Mouse (Mus musculus): ENCODE measurements around the gene Tbck. TPM values are rescaled to one million over a fixed set of nuclear protein-coding genes. Genes with fewer than 3 reads are reported as not detected.

The Tbck gene
- polyA plus RNA-seq (2015; fragmentation: Nextera tagmentation; extraction: Ambion mirVana) = 13.1 and 14.5 TPM in 2 replicates

- Histone ChIP-seq H3K27me3 (ENCODE audit: control insufficient read depth, insufficient read depth, low read length) (no peaks in the 10 kb centered on the region), H3K9me3 (replicated peaks; ENCODE audit: control insufficient read depth, low read length) (no peaks in the 10 kb centered on the region), H3K27ac (ENCODE audit: low read length) (peak within 1 kb of the TSS; percentile 90), H3K4me1 (ENCODE audit: control insufficient read depth, insufficient read depth, low read length) (peaks cover 13% of the 10 kb centered on the region), H3K36me3 (ENCODE audit: control insufficient read depth, insufficient read depth) (peaks cover 5% of the 10 kb centered on the region), H3K4me3 (ENCODE audit: low read length) (peak within 1 kb of the TSS; percentile 82), H3K9ac (ENCODE audit: low read length) (peak within 1 kb of the TSS; percentile 95), H3K4me2 (ENCODE audit: low read depth, low read length) (peak within 1 kb of the TSS; percentile 88)
- ATAC-seq (replicated peaks; ENCODE audit: extremely low read depth, insufficient read depth, low FRiP score) = peak; percentile 98
- under 1% methylated on average over 41 of the region's 42 CpGs for WGBS
Measured at GRCm38 (mm10) chr3:132683447-132684230, at the start of gene Tbck. Gene Tbck, plus strand, starts transcription at chr3:132684144.

GRCm38 (mm10) chr3:132637080-132637479 is 46.9 kb upstream of the Tbck start:
- no peak for ATAC-seq (replicated peaks; ENCODE audit: extremely low read depth, insufficient read depth, low FRiP score)
- H3K27me3 ChIP-seq (ENCODE audit: control insufficient read depth, insufficient read depth, low read length) = no peaks in the 10 kb centered on the region
- H3K9me3 ChIP-seq (replicated peaks; ENCODE audit: control insufficient read depth, low read length) = no peaks in the 10 kb centered on the region
- no peak overlapping the region for H3K27ac ChIP-seq (ENCODE audit: low read length)
- no peak overlapping the region for H3K4me3 ChIP-seq (ENCODE audit: low read length)
- 70% methylated on average over 3 of the region's 3 CpGs for WGBS
- no peaks in the 10 kb centered on the region for H3K36me3 ChIP-seq (ENCODE audit: control insufficient read depth, insufficient read depth)
- H3K4me1 ChIP-seq (ENCODE audit: control insufficient read depth, insufficient read depth, low read length) = no peaks in the 10 kb centered on the region
- no peak overlapping the region for H3K9ac ChIP-seq (ENCODE audit: low read length)
- H3K4me2 ChIP-seq (ENCODE audit: low read depth, low read length) = no peak overlapping the region

GRCm38 (mm10) chr3:132644071-132644470 is 39.9 kb upstream of the Tbck start:
- no peaks in the 10 kb centered on the region for H3K9me3 ChIP-seq (replicated peaks; ENCODE audit: control insufficient read depth, low read length)
- H3K4me1 ChIP-seq (ENCODE audit: control insufficient read depth, insufficient read depth, low read length) = no peaks in the 10 kb centered on the region
- H3K36me3 ChIP-seq (ENCODE audit: control insufficient read depth, insufficient read depth) = no peaks in the 10 kb centered on the region
- H3K27ac ChIP-seq (ENCODE audit: low read length) = no peak overlapping the region
- no peak overlapping the region for H3K4me3 ChIP-seq (ENCODE audit: low read length)
- no peaks in the 10 kb centered on the region for H3K27me3 ChIP-seq (ENCODE audit: control insufficient read depth, insufficient read depth, low read length)
- H3K9ac ChIP-seq (ENCODE audit: low read length) = no peak overlapping the region
- 68% methylated on average over 4 of the region's 4 CpGs for WGBS
- ATAC-seq (replicated peaks; ENCODE audit: extremely low read depth, insufficient read depth, low FRiP score) = no peak
- H3K4me2 ChIP-seq (ENCODE audit: low read depth, low read length) = no peak overlapping the region

GRCm38 (mm10) chr3:132646814-132647213 is 37.1 kb upstream of the Tbck start:
- Histone ChIP-seq H3K4me1 (ENCODE audit: control insufficient read depth, insufficient read depth, low read length) (no peaks in the 10 kb centered on the region), H3K4me3 (ENCODE audit: low read length) (no peak overlapping the region), H3K27ac (ENCODE audit: low read length) (no peak overlapping the region), H3K36me3 (ENCODE audit: control insufficient read depth, insufficient read depth) (no peaks in the 10 kb centered on the region), H3K9me3 (replicated peaks; ENCODE audit: control insufficient read depth, low read length) (no peaks in the 10 kb centered on the region), H3K4me2 (ENCODE audit: low read depth, low read length) (no peak overlapping the region), H3K9ac (ENCODE audit: low read length) (no peak overlapping the region), H3K27me3 (ENCODE audit: control insufficient read depth, insufficient read depth, low read length) (no peaks in the 10 kb centered on the region)
- 31% methylated on average over 1 of the region's 1 CpGs for WGBS
- no peak for ATAC-seq (replicated peaks; ENCODE audit: extremely low read depth, insufficient read depth, low FRiP score)

GRCm38 (mm10) chr3:132649368-132649767 is 34.6 kb upstream of the Tbck start:
- Histone ChIP-seq H3K4me3 (ENCODE audit: low read length) (no peak overlapping the region), H3K9ac (ENCODE audit: low read length) (no peak overlapping the region), H3K36me3 (ENCODE audit: control insufficient read depth, insufficient read depth) (no peaks in the 10 kb centered on the region), H3K27ac (ENCODE audit: low read length) (no peak overlapping the region), H3K27me3 (ENCODE audit: control insufficient read depth, insufficient read depth, low read length) (no peaks in the 10 kb centered on the region), H3K4me1 (ENCODE audit: control insufficient read depth, insufficient read depth, low read length) (no peaks in the 10 kb centered on the region), H3K4me2 (ENCODE audit: low read depth, low read length) (no peak overlapping the region), H3K9me3 (replicated peaks; ENCODE audit: control insufficient read depth, low read length) (no peaks in the 10 kb centered on the region)
- no peak for ATAC-seq (replicated peaks; ENCODE audit: extremely low read depth, insufficient read depth, low FRiP score)
- WGBS = 76% methylated on average over 7 of the region's 7 CpGs

GRCm38 (mm10) chr3:132650191-132650590 is 33.8 kb upstream of the Tbck start:
- Histone ChIP-seq H3K27me3 (ENCODE audit: control insufficient read depth, insufficient read depth, low read length) (no peaks in the 10 kb centered on the region), H3K4me3 (ENCODE audit: low read length) (no peak overlapping the region), H3K27ac (ENCODE audit: low read length) (no peak overlapping the region), H3K9me3 (replicated peaks; ENCODE audit: control insufficient read depth, low read length) (no peaks in the 10 kb centered on the region), H3K9ac (ENCODE audit: low read length) (no peak overlapping the region), H3K36me3 (ENCODE audit: control insufficient read depth, insufficient read depth) (no peaks in the 10 kb centered on the region), H3K4me1 (ENCODE audit: control insufficient read depth, insufficient read depth, low read length) (no peaks in the 10 kb centered on the region), H3K4me2 (ENCODE audit: low read depth, low read length) (no peak overlapping the region)
- no peak for ATAC-seq (replicated peaks; ENCODE audit: extremely low read depth, insufficient read depth, low FRiP score)
- WGBS = 66% methylated on average over 5 of the region's 5 CpGs

- Histone ChIP-seq H3K4me2 (ENCODE audit: low read depth, low read length) (no peak overlapping the region), H3K27me3 (ENCODE audit: control insufficient read depth, insufficient read depth, low read length) (no peaks in the 10 kb centered on the region), H3K4me3 (ENCODE audit: low read length) (no peak overlapping the region), H3K27ac (ENCODE audit: low read length) (no peak overlapping the region), H3K9me3 (replicated peaks; ENCODE audit: control insufficient read depth, low read length) (no peaks in the 10 kb centered on the region), H3K36me3 (ENCODE audit: control insufficient read depth, insufficient read depth) (no peaks in the 10 kb centered on the region), H3K4me1 (ENCODE audit: control insufficient read depth, insufficient read depth, low read length) (no peaks in the 10 kb centered on the region), H3K9ac (ENCODE audit: low read length) (no peak overlapping the region)
- ATAC-seq (replicated peaks; ENCODE audit: extremely low read depth, insufficient read depth, low FRiP score) = no peak
- WGBS = 65% methylated on average over 3 of the region's 3 CpGs
Measured at GRCm38 (mm10) chr3:132651776-132652175, 32.2 kb upstream of the Tbck start.

GRCm38 (mm10) chr3:132653959-132654358 is 30.0 kb upstream of the Tbck start:
- Histone ChIP-seq H3K4me3 (ENCODE audit: low read length) (no peak overlapping the region), H3K4me1 (ENCODE audit: control insufficient read depth, insufficient read depth, low read length) (no peaks in the 10 kb centered on the region), H3K4me2 (ENCODE audit: low read depth, low read length) (no peak overlapping the region), H3K9me3 (replicated peaks; ENCODE audit: control insufficient read depth, low read length) (no peaks in the 10 kb centered on the region), H3K9ac (ENCODE audit: low read length) (no peak overlapping the region), H3K36me3 (ENCODE audit: control insufficient read depth, insufficient read depth) (peaks cover 2% of the 10 kb centered on the region; the same call in 1 of the 2 replicates), H3K27ac (ENCODE audit: low read length) (no peak overlapping the region), H3K27me3 (ENCODE audit: control insufficient read depth, insufficient read depth, low read length) (no peaks in the 10 kb centered on the region)
- ATAC-seq (replicated peaks; ENCODE audit: extremely low read depth, insufficient read depth, low FRiP score) = no peak
- WGBS = 88% methylated on average over 7 of the region's 7 CpGs

GRCm38 (mm10) chr3:132655955-132656354 is 28.0 kb upstream of the Tbck start:
- Histone ChIP-seq H3K9me3 (replicated peaks; ENCODE audit: control insufficient read depth, low read length) (no peaks in the 10 kb centered on the region), H3K27me3 (ENCODE audit: control insufficient read depth, insufficient read depth, low read length) (no peaks in the 10 kb centered on the region), H3K36me3 (ENCODE audit: control insufficient read depth, insufficient read depth) (peaks cover 16% of the 10 kb centered on the region), H3K27ac (ENCODE audit: low read length) (no peak overlapping the region), H3K9ac (ENCODE audit: low read length) (no peak overlapping the region), H3K4me2 (ENCODE audit: low read depth, low read length) (no peak overlapping the region), H3K4me3 (ENCODE audit: low read length) (no peak overlapping the region), H3K4me1 (ENCODE audit: control insufficient read depth, insufficient read depth, low read length) (no peaks in the 10 kb centered on the region)
- WGBS = 84% methylated on average over 2 of the region's 2 CpGs
- no peak for ATAC-seq (replicated peaks; ENCODE audit: extremely low read depth, insufficient read depth, low FRiP score)
